Mouse (Mus musculus) neural tube, embryonic 11.5 days (tissue): ENCODE measurements around the gene Coa7. TPM values are rescaled to one million over a fixed set of nuclear protein-coding genes. Genes with fewer than 3 reads are reported as not detected.
"Not testable (repeated sequence)": the region's sequence is repeated elsewhere in the genome, so short reads cannot be mapped to it uniquely, and the experiment has no call there.

Experiments used
- ATAC-seq: fragments of 200-750 bp; cut with Nextera tagmentation; 2 replicates; pipeline ENCODE4 v1.8.0; 2017; ENCODE audit warnings: moderate number of reproducible peaks, mild to moderate bottlenecking, moderate TSS enrichment, moderate library complexity; ENCODE audit not compliant: insufficient read depth, low FRiP score, low TSS enrichment
- DNase-seq: peaks from one replicate; pipeline ENCODE4 v3.0.0-alpha.2; 2015; ENCODE audit warnings: low spot score
- H3K27ac ChIP-seq: fragments of 300-500 bp; sonication (generic); 2 replicates; pipeline ENCODE4 v1.5.1; 2014; ENCODE audit warnings: low read depth, mild to moderate bottlenecking, low read length
- H3K27me3 ChIP-seq: fragments of 300-500 bp; sonication (generic); 2 replicates; pipeline ENCODE4 v1.6.1; 2014; ENCODE audit warnings: mild to moderate bottlenecking, low read length, mixed read lengths; ENCODE audit not compliant: control insufficient read depth, insufficient read depth
- H3K36me3 ChIP-seq: fragments of 300-500 bp; sonication (generic); 2 replicates; pipeline ENCODE4 v1.6.1; 2014; ENCODE audit warnings: mild to moderate bottlenecking, low read length, moderate library complexity, mixed read lengths; ENCODE audit not compliant: control insufficient read depth, insufficient read depth
- H3K4me1 ChIP-seq: fragments of 300-500 bp; sonication (generic); 2 replicates; pipeline ENCODE4 v1.6.1; 2014; ENCODE audit warnings: low read length, mixed read lengths; ENCODE audit not compliant: control insufficient read depth, insufficient read depth
- H3K4me2 ChIP-seq: fragments of 300-500 bp; sonication (generic); 2 replicates; pipeline ENCODE4 v1.6.1; 2014; ENCODE audit warnings: low read depth, mild to moderate bottlenecking, moderate library complexity
- H3K4me3 ChIP-seq: fragments of 300-500 bp; sonication (generic); 2 replicates; pipeline ENCODE4 v1.5.1; 2014; ENCODE audit warnings: low read depth, low read length
- H3K9ac ChIP-seq: fragments of 300-500 bp; sonication (generic); 2 replicates; pipeline ENCODE4 v1.6.1; 2014; ENCODE audit warnings: mild to moderate bottlenecking, low read length
- H3K9me3 ChIP-seq: fragments of 300-500 bp; sonication (generic); 2 replicates; pipeline ENCODE4 v1.6.1; 2016; ENCODE audit warnings: low read length; ENCODE audit not compliant: control insufficient read depth
- WGBS: fragments of 180-500 bp; shearing (Covaris S2); extraction: QIAGEN DNeasy Blood & Tissue Kit; methylation state at CpG from one replicate; pipeline ENCODE4 v1.1.7; 2014; 5-methylcytosine and 5-hydroxymethylcytosine counted together
- polyA plus RNA-seq: library from polyadenylated mRNA; unstranded; fragments of >200 nt; fragmentation: Nextera tagmentation; extraction: Ambion mirVana; gene quantifications from 2 replicates; pipeline ENCODE4 v1.2.1, GENCODE M21; 2014

Gene Coa7
- polyA plus RNA-seq, 1 experiment from 2014 or later = 55.3 TPM

- Histone ChIP-seq H3K27me3 (no peaks in the 10 kb centered on the region), H3K9me3 (no peaks in the 10 kb centered on the region), H3K4me1 (peaks cover 20% of the 10 kb centered on the region), H3K36me3 (no peaks in the 10 kb centered on the region), H3K9ac (no peak overlapping the region; the same call in 1 of the 2 replicates), H3K4me3 (no peak overlapping the region), H3K27ac (no peak overlapping the region), H3K4me2 (no peak overlapping the region)
- DNase-seq = no peak
- 78% methylated on average over 3 of the region's 3 CpGs for WGBS
- ATAC-seq = no peak
Measured at GRCm38 (mm10) chr4:108349064-108349463, 21.1 kb downstream of the Coa7 start.

- H3K27ac ChIP-seq = peak overlapping the region; percentile 71; the same call in 1 of the 2 replicates
Measured at GRCm38 (mm10) chr4:108349836-108350547, 22.1 kb downstream of the Coa7 start.

DNA sequence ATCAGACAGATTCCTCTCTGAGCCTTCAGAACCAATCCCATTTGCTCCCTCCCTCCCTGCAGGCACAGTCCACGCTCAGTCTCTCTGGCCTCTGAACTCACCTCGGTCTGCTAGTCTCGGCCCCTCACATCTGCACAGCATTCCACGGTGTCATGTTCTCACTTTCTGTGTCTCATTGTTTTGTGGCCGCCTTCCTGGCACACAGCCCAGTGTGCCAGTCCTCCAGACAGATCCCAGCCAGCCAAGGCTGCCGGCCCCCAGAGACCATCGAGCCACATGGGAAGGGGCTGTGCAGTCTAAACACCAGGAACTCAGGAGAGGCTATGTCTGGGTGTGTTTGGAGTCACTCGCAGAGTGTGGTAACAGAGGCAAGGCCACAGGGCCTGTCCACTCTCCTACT lies 22.9 kb downstream of the Coa7 start:
- ATAC-seq = peak; percentile 84
- WGBS = 13% methylated on average over 8 of the region's 8 CpGs

More at GRCm38 (mm10) chr4:108349836-108350547, 22.1 kb downstream of the Coa7 start:
- no peak overlapping the region for H3K4me2 ChIP-seq
- peaks cover 15% of the 10 kb centered on the region for H3K4me1 ChIP-seq
- H3K27me3 ChIP-seq = no peaks in the 10 kb centered on the region
- no peaks in the 10 kb centered on the region for H3K36me3 ChIP-seq
- H3K4me3 ChIP-seq = no peak overlapping the region
- 23% methylated on average over 8 of the region's 8 CpGs for WGBS
- no peaks in the 10 kb centered on the region for H3K9me3 ChIP-seq
- H3K9ac ChIP-seq = no peak overlapping the region
- DNase-seq (no peak), ATAC-seq (no peak)

GRCm38 (mm10) chr4:108353591-108353990 lies 25.7 kb downstream of the Coa7 start:
- not testable (repeated sequence) for H3K9ac ChIP-seq, H3K27me3 ChIP-seq, H3K4me3 ChIP-seq, DNase-seq, H3K4me2 ChIP-seq, H3K9me3 ChIP-seq, H3K27ac ChIP-seq, ATAC-seq, H3K36me3 ChIP-seq
- H3K4me1 ChIP-seq = peaks cover 13% of the 10 kb centered on the region

More for the DNA sequence above, 22.9 kb downstream of the Coa7 start:
- Histone ChIP-seq H3K36me3 (no peaks in the 10 kb centered on the region), H3K27me3 (no peaks in the 10 kb centered on the region), H3K9me3 (no peaks in the 10 kb centered on the region), H3K27ac (peak overlapping the region; percentile 71), H3K9ac (no peak overlapping the region; the same call in 1 of the 2 replicates), H3K4me2 (no peak overlapping the region), H3K4me3 (no peak overlapping the region), H3K4me1 (peaks cover 15% of the 10 kb centered on the region)
- peak; percentile 77 for DNase-seq

- ATAC-seq = no peak
- Histone ChIP-seq H3K27ac (no peak overlapping the region), H3K27me3 (no peaks in the 10 kb centered on the region), H3K9me3 (no peaks in the 10 kb centered on the region), H3K36me3 (no peaks in the 10 kb centered on the region), H3K4me1 (peaks cover 23% of the 10 kb centered on the region), H3K4me3 (no peak overlapping the region), H3K9ac (no peak overlapping the region), H3K4me2 (no peak overlapping the region)
- 96% methylated on average over 8 of the region's 8 CpGs for WGBS
- DNase-seq = no peak
Measured at GRCm38 (mm10) chr4:108357458-108357857, 29.5 kb downstream of the Coa7 start.

DNA sequence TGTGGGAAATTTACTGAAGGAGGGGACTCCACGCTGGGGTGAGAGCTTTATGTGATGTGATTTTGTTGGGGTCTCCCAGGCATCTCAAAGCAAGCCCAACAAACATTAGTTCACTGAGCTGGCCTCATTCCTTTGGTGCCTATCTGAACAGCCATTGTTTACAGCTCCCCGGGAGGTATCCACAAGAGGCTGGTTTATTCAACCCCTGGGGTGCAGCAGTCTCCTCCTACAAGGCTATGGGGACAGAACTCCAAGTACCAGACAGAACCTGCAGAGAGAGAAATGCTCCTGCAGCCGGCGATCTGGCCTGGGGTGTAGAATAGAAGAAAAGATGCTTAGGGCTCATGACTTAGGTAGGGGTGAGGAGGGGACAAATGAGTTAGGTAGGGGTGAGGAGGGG lies 30.6 kb downstream of the Coa7 start:
- no peaks in the 10 kb centered on the region for H3K9me3 ChIP-seq
- no peak overlapping the region for H3K4me3 ChIP-seq
- no peaks in the 10 kb centered on the region for H3K27me3 ChIP-seq
- no peak overlapping the region for H3K9ac ChIP-seq
- H3K27ac ChIP-seq = no peak overlapping the region
- whole genome bisulfite sequencing = 14% methylated on average over 4 of the region's 4 CpGs
- H3K4me1 ChIP-seq = peaks cover 32% of the 10 kb centered on the region
- no peak for DNase-seq
- H3K36me3 ChIP-seq = no peaks in the 10 kb centered on the region
- no peak overlapping the region for H3K4me2 ChIP-seq
- ATAC-seq = no peak

- no peak overlapping the region for H3K4me3 ChIP-seq
- peaks cover 40% of the 10 kb centered on the region for H3K4me1 ChIP-seq
- DNase-seq (peak; percentile 93), ATAC-seq (peak; percentile 69)
- peak overlapping the region; percentile 76 for H3K27ac ChIP-seq
- WGBS = 5% methylated on average over 28 of the region's 28 CpGs
- peak overlapping the region; percentile 20; the same call in 1 of the 2 replicates for H3K4me2 ChIP-seq
- no peaks in the 10 kb centered on the region for H3K27me3 ChIP-seq
- H3K9me3 ChIP-seq = no peaks in the 10 kb centered on the region
- no peaks in the 10 kb centered on the region for H3K36me3 ChIP-seq
- peak overlapping the region; percentile 41; the same call in 1 of the 2 replicates for H3K9ac ChIP-seq
Measured at GRCm38 (mm10) chr4:108360136-108361055, 32.5 kb downstream of the Coa7 start.

GRCm38 (mm10) chr4:108362321-108363261 lies 34.7 kb downstream of the Coa7 start:
- WGBS = 3% methylated on average over 18 of the region's 18 CpGs
- H3K36me3 ChIP-seq = no peaks in the 10 kb centered on the region
- H3K9ac ChIP-seq = peak overlapping the region; percentile 12
- no peak overlapping the region for H3K4me3 ChIP-seq
- no peaks in the 10 kb centered on the region for H3K9me3 ChIP-seq
- H3K4me2 ChIP-seq = peak overlapping the region; percentile 23
- peaks cover 40% of the 10 kb centered on the region for H3K4me1 ChIP-seq
- ATAC-seq (peak; percentile 58), DNase-seq (peak; percentile 81)
- no peaks in the 10 kb centered on the region for H3K27me3 ChIP-seq
- H3K27ac ChIP-seq = peak overlapping the region; percentile 85
